Mouse (Mus musculus) cortical plate, adult 2 months (tissue): ENCODE results near the gene Klf9.

Source experiments
- CTCF ChIP-seq: fragments of 200-500 bp; IDR thresholded peaks from 2 replicates; pipeline ENCODE4 v1.5.1; 2011; ENCODE audit warnings: mild to moderate bottlenecking, control low read depth, low read length; ENCODE audit not compliant: insufficient read depth; ENCODE audit errors: extremely low read depth
- POLR2A ChIP-seq: fragments of 200-500 bp; IDR thresholded peaks from 2 replicates; pipeline ENCODE4 v1.6.1; 2011; ENCODE audit warnings: mild to moderate bottlenecking, low read length, control low read depth; ENCODE audit not compliant: insufficient read depth; ENCODE audit errors: extremely low read depth

DNA sequence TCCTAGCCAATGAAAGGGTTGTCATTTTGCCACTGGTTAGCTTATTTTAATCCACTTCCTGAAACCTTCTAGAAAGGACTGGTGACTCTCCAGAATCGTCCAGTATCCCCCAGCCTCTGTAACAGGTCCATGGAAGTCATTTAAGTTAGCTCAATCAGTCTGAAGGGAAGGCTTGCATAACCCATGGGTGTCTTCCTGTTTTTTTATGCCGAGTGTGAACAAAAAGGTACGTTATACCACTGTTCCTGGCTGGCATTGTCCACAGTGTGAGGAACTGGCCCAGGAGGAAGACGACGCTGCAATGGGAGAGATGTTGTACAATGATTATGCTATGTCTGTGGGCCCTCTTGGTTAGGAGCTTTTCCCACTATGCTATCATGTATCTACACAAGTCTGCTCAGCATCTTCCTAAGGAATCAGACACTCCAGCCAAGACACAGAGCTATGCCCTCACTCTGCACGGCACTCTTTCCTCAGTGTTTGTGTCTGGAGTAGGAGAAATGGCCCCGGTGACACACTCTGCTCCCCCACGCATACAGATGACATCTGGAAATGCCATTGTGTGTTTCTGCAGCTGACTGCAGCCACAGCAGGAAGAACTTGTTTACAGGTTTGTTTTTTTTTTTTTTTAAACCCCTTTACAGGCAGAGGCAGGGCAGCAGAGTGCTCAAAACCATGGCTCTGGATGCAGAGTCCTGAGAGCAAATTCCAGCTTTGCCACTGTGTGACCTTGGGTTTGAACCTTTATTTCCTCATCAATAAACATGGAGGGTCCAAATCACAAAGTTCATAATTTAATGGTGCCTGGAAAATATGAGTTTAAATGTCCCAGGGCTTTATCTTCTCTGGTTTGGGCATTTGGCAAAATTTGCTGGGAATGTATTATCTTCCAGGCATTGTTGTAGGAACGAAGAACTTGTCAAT lies 15.5 kb upstream of the Klf9 start:
- TF ChIP-seq POLR2A (no peak), CTCF (no peak)
